Mouse (Mus musculus) megakaryocyte, embryonic 14.5 days (primary cell): ENCODE measurements around the gene Tyk2. TPM values are rescaled to one million over a fixed set of nuclear protein-coding genes. Genes with fewer than 3 reads are reported as not detected.
A peak's percentile ranks its signal among the peaks of the same experiment; 100 is the strongest.

Source experiments
- H3K27me3 ChIP-seq: replicated peaks from 2 replicates; pipeline ENCODE3; 2012; ENCODE audit warnings: inconsistent platforms
- H3K36me3 ChIP-seq: replicated peaks from 2 replicates; pipeline ENCODE3; 2012; ENCODE audit warnings: low read length, inconsistent platforms, mixed read lengths
- H3K4me1 ChIP-seq: 2 replicates; pipeline ENCODE4 v1.6.1; 2012; ENCODE audit warnings: inconsistent platforms
- H3K4me3 ChIP-seq: replicated peaks from 2 replicates; pipeline ENCODE3; 2012; ENCODE audit warnings: moderate library complexity, mild to moderate bottlenecking, inconsistent platforms
- H3K9me3 ChIP-seq: 2 replicates; pipeline ENCODE4 v1.6.1; 2012; ENCODE audit warnings: inconsistent platforms
- FLI1 ChIP-seq: IDR thresholded peaks from 2 replicates; pipeline ENCODE4 v1.6.1; 2012; ENCODE audit warnings: low read length, inconsistent platforms, mixed read lengths
- GATA1 ChIP-seq: IDR thresholded peaks from 3 replicates; pipeline ENCODE4 v1.6.1; 2012; ENCODE audit warnings: mixed read lengths, low read length, inconsistent platforms, borderline replicate concordance
- polyA plus RNA-seq: library from polyadenylated mRNA; stranded (reverse); fragments of >175 nt; gene quantifications from 2 replicates; pipeline ENCODE4 v1.2.3, GENCODE M21; 2012; ENCODE audit warnings: low replicate concordance; ENCODE audit not compliant: insufficient read depth

Gene Tyk2
- polyA plus RNA-seq, 1 experiment, result 17.9 TPM

GRCm38 (mm10) chr9:21165952-21166451 lies 35.0 kb upstream of the Tyk2 start:
- Histone ChIP-seq H3K4me1 (peaks cover 78% of the 10 kb centered on the region), H3K4me3 (peak overlapping the region; percentile 91), H3K27me3 (peaks cover 58% of the 10 kb centered on the region), H3K9me3 (no peaks in the 10 kb centered on the region), H3K36me3 (no peaks in the 10 kb centered on the region)
- no peak for TF ChIP-seq FLI1
- TF ChIP-seq GATA1, result no peak

GRCm38 (mm10) chr9:21165041-21165951 lies 34.3 kb upstream of the Tyk2 start, which contains the start of gene Pde4a:
Pde4a (plus strand) TSS chr9:21165714.
- H3K27me3 ChIP-seq, result peaks cover 55% of the 10 kb centered on the region
- peak within 1 kb of the TSS; percentile 91 for H3K4me3 ChIP-seq
- H3K4me1 ChIP-seq, result peaks cover 85% of the 10 kb centered on the region
- no peaks in the 10 kb centered on the region for H3K36me3 ChIP-seq
- no peaks in the 10 kb centered on the region for H3K9me3 ChIP-seq
- no peak for TF ChIP-seq GATA1
- TF ChIP-seq FLI1, result no peak

- H3K9me3 ChIP-seq, result no peaks in the 10 kb centered on the region
- no peak for TF ChIP-seq FLI1
- no peak for TF ChIP-seq GATA1
- H3K4me1 ChIP-seq, result peaks cover 82% of the 10 kb centered on the region
- no peaks in the 10 kb centered on the region for H3K36me3 ChIP-seq
- peaks cover 55% of the 10 kb centered on the region for H3K27me3 ChIP-seq
- H3K4me3 ChIP-seq, result peak overlapping the region; percentile 88
These were observed 33.0 kb upstream of the Tyk2 start for GRCm38 (mm10) chr9:21164072-21164471.

- TF ChIP-seq GATA1 (no peak), FLI1 (no peak)
- H3K4me1 ChIP-seq, result peaks cover 75% of the 10 kb centered on the region
- no peaks in the 10 kb centered on the region for H3K9me3 ChIP-seq
- peaks cover 55% of the 10 kb centered on the region for H3K27me3 ChIP-seq
- H3K4me3 ChIP-seq, result peak overlapping the region; percentile 88
- no peaks in the 10 kb centered on the region for H3K36me3 ChIP-seq
These were observed 32.3 kb upstream of the Tyk2 start for GRCm38 (mm10) chr9:21163086-21164050.

GRCm38 (mm10) chr9:21161209-21161909 lies 30.3 kb upstream of the Tyk2 start:
- H3K27me3 ChIP-seq, result peaks cover 44% of the 10 kb centered on the region
- no peak for TF ChIP-seq FLI1
- no peak for TF ChIP-seq GATA1
- peaks cover 55% of the 10 kb centered on the region for H3K4me1 ChIP-seq

GRCm38 (mm10) chr9:21154787-21155186 lies 23.7 kb upstream of the Tyk2 start:
- no peaks in the 10 kb centered on the region for H3K27me3 ChIP-seq
- H3K4me3 ChIP-seq, result no peak overlapping the region
- TF ChIP-seq GATA1 (no peak), FLI1 (no peak)
- H3K36me3 ChIP-seq, result no peaks in the 10 kb centered on the region
- H3K9me3 ChIP-seq, result no peaks in the 10 kb centered on the region
- H3K4me1 ChIP-seq, result peaks cover 32% of the 10 kb centered on the region

More at GRCm38 (mm10) chr9:21161209-21161909, 30.3 kb upstream of the Tyk2 start:
- Histone ChIP-seq H3K36me3 (no peaks in the 10 kb centered on the region), H3K9me3 (no peaks in the 10 kb centered on the region), H3K4me3 (peak overlapping the region; percentile 92)

GRCm38 (mm10) chr9:21153833-21154232 lies 22.8 kb upstream of the Tyk2 start:
- no peak for TF ChIP-seq FLI1
- peak overlapping the region; percentile 89 for H3K4me3 ChIP-seq
- H3K4me1 ChIP-seq, result peaks cover 37% of the 10 kb centered on the region
- H3K9me3 ChIP-seq, result no peaks in the 10 kb centered on the region
- no peaks in the 10 kb centered on the region for H3K36me3 ChIP-seq
- H3K27me3 ChIP-seq, result no peaks in the 10 kb centered on the region

GRCm38 (mm10) chr9:21153331-21153730 lies 22.3 kb upstream of the Tyk2 start:
- Histone ChIP-seq H3K4me3 (peak overlapping the region; percentile 89), H3K36me3 (peaks cover under 1% of the 10 kb centered on the region), H3K9me3 (no peaks in the 10 kb centered on the region), H3K4me1 (peaks cover 42% of the 10 kb centered on the region), H3K27me3 (no peaks in the 10 kb centered on the region)
- no peak for TF ChIP-seq GATA1
- no peak for TF ChIP-seq FLI1

- no peaks in the 10 kb centered on the region for H3K9me3 ChIP-seq
- no peaks in the 10 kb centered on the region for H3K27me3 ChIP-seq
- TF ChIP-seq FLI1 (no peak), GATA1 (no peak)
- peaks cover 7% of the 10 kb centered on the region for H3K36me3 ChIP-seq
- peak overlapping the region; percentile 89 for H3K4me3 ChIP-seq
- peaks cover 48% of the 10 kb centered on the region for H3K4me1 ChIP-seq
These were observed 21.7 kb upstream of the Tyk2 start for GRCm38 (mm10) chr9:21152715-21153114.
